10 mouse cellular contexts compared by ENCODE assay signal in the genomic region with DNA sequence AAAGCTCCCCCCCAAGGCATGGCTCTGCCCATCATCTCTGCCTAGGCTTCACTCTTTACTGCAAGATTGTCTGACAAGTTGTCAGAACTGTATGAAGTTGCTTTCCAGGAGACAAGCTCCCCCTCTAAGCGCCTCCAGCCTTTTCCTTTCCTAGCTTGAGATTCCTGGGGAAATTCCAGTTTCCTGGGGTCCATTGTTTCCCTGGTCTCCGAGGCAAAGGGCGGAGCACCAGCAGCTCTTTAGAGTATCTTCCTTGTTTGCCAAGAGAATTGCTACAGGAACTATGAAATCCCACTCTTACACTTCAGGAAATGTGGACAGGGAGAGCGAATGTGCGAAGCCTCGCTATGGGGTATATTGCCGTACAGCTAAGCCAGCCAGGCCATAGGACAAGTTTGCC.
DNase-seq lines count a peak whose midpoint lies in the region; ATAC-seq lines count a peak whose summit lies in the region.
"Had no signal": no experiment of that assay in that cellular context is flagged by ENCODE, and none has a peak within 500 bp of the region (broad histone marks: within the 10 kb centered on the region; RNA-seq: fewer than 3 reads in every experiment).

No protein-coding gene starts in this region.

- no peaks in the 10 kb centered on the region for H3K4me1 ChIP-seq in hindbrain, embryonic 11.5 days (replicated peaks; ENCODE audit: control insufficient read depth, insufficient read depth, low read length)
- no peaks in the 10 kb centered on the region for H3K4me1 ChIP-seq in hindbrain, embryonic 14.5 days (replicated peaks; ENCODE audit: control insufficient read depth, insufficient read depth, low read length)
- H3K4me1 ChIP-seq in forebrain, embryonic 16.5 days (replicated peaks; ENCODE audit: control insufficient read depth, insufficient read depth, low read length): no peaks in the 10 kb centered on the region
- H3K4me1 ChIP-seq: intestine, embryonic 15.5 days had no signal

- H3K36me3 ChIP-seq in hindbrain, embryonic 11.5 days (ENCODE audit: control insufficient read depth, insufficient read depth, low read length): no peaks in the 10 kb centered on the region
- no peaks in the 10 kb centered on the region for H3K36me3 ChIP-seq in hindbrain, embryonic 14.5 days (replicated peaks; ENCODE audit: control insufficient read depth, insufficient read depth)
- no peaks in the 10 kb centered on the region for H3K36me3 ChIP-seq in forebrain, embryonic 16.5 days (ENCODE audit: control insufficient read depth, insufficient read depth)
- H3K36me3 ChIP-seq: intestine, embryonic 15.5 days; midbrain, embryonic 12.5 days had no signal

- no peak overlapping the region for H3K4me2 ChIP-seq in hindbrain, embryonic 11.5 days (replicated peaks; ENCODE audit: low read depth, low read length)
- no peak overlapping the region for H3K4me2 ChIP-seq in hindbrain, embryonic 14.5 days (replicated peaks)
- H3K4me2 ChIP-seq in forebrain, embryonic 16.5 days (ENCODE audit: low read length): no peak overlapping the region
- H3K4me2 ChIP-seq: intestine, embryonic 15.5 days; midbrain, embryonic 12.5 days had no signal

- no peak overlapping the region for H3K4me3 ChIP-seq in hindbrain, embryonic 11.5 days (ENCODE audit: low read depth, low read length)
- H3K4me3 ChIP-seq in hindbrain, embryonic 14.5 days (replicated peaks; ENCODE audit: low read length): no peak overlapping the region
- no peak overlapping the region for H3K4me3 ChIP-seq in forebrain, embryonic 16.5 days (replicated peaks; ENCODE audit: low read length)
- H3K4me3 ChIP-seq: intestine, embryonic 15.5 days; midbrain, embryonic 12.5 days had no signal

- no peaks in the 10 kb centered on the region for H3K27me3 ChIP-seq in hindbrain, embryonic 11.5 days (ENCODE audit: control insufficient read depth, insufficient read depth, low read length)
- no peaks in the 10 kb centered on the region for H3K27me3 ChIP-seq in hindbrain, embryonic 14.5 days (ENCODE audit: control insufficient read depth, insufficient read depth, low read length)
- H3K27me3 ChIP-seq in forebrain, embryonic 16.5 days (replicated peaks; ENCODE audit: control insufficient read depth, insufficient read depth, low read length): no peaks in the 10 kb centered on the region
- H3K27me3 ChIP-seq: intestine, embryonic 15.5 days had no signal

- H3K9me3 ChIP-seq in hindbrain, embryonic 11.5 days (ENCODE audit: control insufficient read depth, low read length): no peaks in the 10 kb centered on the region
- no peaks in the 10 kb centered on the region for H3K9me3 ChIP-seq in hindbrain, embryonic 14.5 days (ENCODE audit: control insufficient read depth, low read length)
- no peaks in the 10 kb centered on the region for H3K9me3 ChIP-seq in forebrain, embryonic 16.5 days (ENCODE audit: control insufficient read depth, low read length)
- H3K9me3 ChIP-seq: intestine, embryonic 15.5 days; midbrain, embryonic 12.5 days had no signal

- peak; percentile 21 for DNase-seq in hindbrain, embryonic 11.5 days (ENCODE audit: low spot score)
- DNase-seq in hindbrain, embryonic 14.5 days (ENCODE audit: low spot score): no peak
- DNase-seq in ES-CJ7 (ENCODE audit: low read depth, low spot score): peak; percentile 6
- DNase-seq in R1 (ENCODE audit: low read depth, low spot score): peak; percentile 60
- peak; percentile 27 for DNase-seq in kidney, postnatal 10 days
- DNase-seq in frontal cortex, adult 2 months (ENCODE audit: extremely low spot score in 1 of 2, low spot score in 1 of 2): no peak
- DNase-seq: cerebellum, adult 11 months had no signal

- 61% methylated on average over 7 of the region's 7 CpGs for WGBS in hindbrain, embryonic 11.5 days
- 42% methylated on average over 7 of the region's 7 CpGs for WGBS in hindbrain, embryonic 14.5 days
- WGBS in forebrain, embryonic 16.5 days: 58% methylated on average over 7 of the region's 7 CpGs

- H3K27ac ChIP-seq in hindbrain, embryonic 11.5 days (ENCODE audit: low read depth, low read length): no peak overlapping the region
- H3K27ac ChIP-seq in hindbrain, embryonic 14.5 days: no peak overlapping the region
- H3K27ac ChIP-seq in forebrain, embryonic 16.5 days (ENCODE audit: low read length): no peak overlapping the region
- H3K27ac ChIP-seq: intestine, embryonic 15.5 days; midbrain, embryonic 12.5 days had no signal

- H3K9ac ChIP-seq in hindbrain, embryonic 11.5 days (ENCODE audit: low read depth, low read length): no peak overlapping the region
- no peak overlapping the region for H3K9ac ChIP-seq in hindbrain, embryonic 14.5 days
- H3K9ac ChIP-seq in forebrain, embryonic 16.5 days (replicated peaks; ENCODE audit: low read depth, low read length): no peak overlapping the region
- H3K9ac ChIP-seq: intestine, embryonic 15.5 days; midbrain, embryonic 12.5 days had no signal

- no peak for ATAC-seq in hindbrain, embryonic 11.5 days (ENCODE audit: low FRiP score)
- ATAC-seq in hindbrain, embryonic 14.5 days (ENCODE audit: low FRiP score): no peak
- ATAC-seq in forebrain, embryonic 16.5 days: no peak
- ATAC-seq: intestine, embryonic 15.5 days had no signal

Comparison
In these comparisons a context has a peak if more than half of its experiments do, and no peak if none do; other contexts are left out.
1. DNase-seq: peak in hindbrain, embryonic 11.5 days (single experiment), ES-CJ7 (single experiment), R1 (single experiment) and kidney, postnatal 10 days (single experiment); none in hindbrain, embryonic 14.5 days (single experiment) and frontal cortex, adult 2 months (0 of 2).